Mouse (Mus musculus) cortical plate, adult 2 months (tissue): ENCODE results near the gene Csf2rb. TPM values are rescaled to one million over a fixed set of nuclear protein-coding genes. Genes with fewer than 3 reads are reported as not detected.
"Not testable (repeated sequence)": the region's sequence is repeated elsewhere in the genome, so short reads cannot be mapped to it uniquely, and the experiment has no call there.

Experiments
- H3K27ac ChIP-seq: fragments of 200-500 bp; 2 replicates; pipeline ENCODE4 v1.5.1; 2012; ENCODE audit warnings: low read length, control low read depth, inconsistent platforms; ENCODE audit not compliant: insufficient read depth
- H3K4me1 ChIP-seq: fragments of 200-500 bp; 2 replicates; pipeline ENCODE4 v1.6.1; 2011; ENCODE audit warnings: low read length; ENCODE audit not compliant: control insufficient read depth, insufficient read depth
- H3K4me3 ChIP-seq: fragments of 200-500 bp; 2 replicates; pipeline ENCODE4 v1.5.1; 2011; ENCODE audit warnings: mild to moderate bottlenecking, low read length, control low read depth; ENCODE audit not compliant: insufficient read depth
- CTCF ChIP-seq: fragments of 200-500 bp; IDR thresholded peaks from 2 replicates; pipeline ENCODE4 v1.5.1; 2011; ENCODE audit warnings: mild to moderate bottlenecking, control low read depth, low read length; ENCODE audit not compliant: insufficient read depth; ENCODE audit errors: extremely low read depth
- POLR2A ChIP-seq: fragments of 200-500 bp; IDR thresholded peaks from 2 replicates; pipeline ENCODE4 v1.6.1; 2011; ENCODE audit warnings: mild to moderate bottlenecking, low read length, control low read depth; ENCODE audit not compliant: insufficient read depth; ENCODE audit errors: extremely low read depth
- polyA plus RNA-seq: library from polyadenylated mRNA; depleted of rRNA; stranded (reverse); fragments of >200 nt; gene quantifications from 2 replicates; pipeline ENCODE4 v1.2.3, GENCODE M21; 2012; rRNA removed

The Csf2rb gene
- 1.2 and 1.8 TPM in 2 replicates for polyA plus RNA-seq

DNA sequence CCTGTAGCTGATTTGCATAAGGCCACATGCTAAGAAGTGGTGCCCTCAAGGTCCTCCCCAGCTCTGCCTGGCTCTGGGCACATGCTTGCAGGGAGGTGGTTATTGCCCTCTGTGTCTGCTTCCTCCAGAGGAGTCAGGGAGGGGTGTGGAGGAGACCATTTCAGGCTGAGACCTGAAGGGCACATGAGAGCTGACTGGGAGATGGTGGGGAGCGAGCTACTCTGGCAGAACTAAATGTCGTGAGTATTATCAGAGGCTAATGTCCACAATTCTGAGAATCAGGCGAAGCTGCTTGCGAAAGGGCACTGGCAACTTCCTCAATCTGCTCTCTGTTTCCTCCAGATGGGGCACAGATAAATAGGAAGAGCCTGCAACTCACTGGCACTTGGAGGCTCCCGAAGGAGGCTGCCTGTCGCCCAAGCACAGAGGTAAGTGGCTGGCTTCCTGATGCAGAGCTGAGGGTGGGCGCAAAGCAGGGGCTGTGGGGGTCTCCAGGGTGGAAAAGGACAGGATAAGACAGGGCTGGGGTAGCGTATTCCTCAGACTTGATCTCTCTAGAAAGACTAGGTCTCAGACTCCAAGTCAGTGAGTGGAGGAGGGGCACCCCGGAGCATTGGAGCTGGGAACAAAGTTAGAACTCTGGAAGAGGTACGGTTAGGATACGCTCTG lies at the start of gene Csf2rb:
Gene Csf2rb (plus strand): TSS at position 82 of the 669 bp plus-strand sequence.
- H3K4me3 ChIP-seq: no peak within 1 kb of the TSS
- TF ChIP-seq CTCF: no peak
- TF ChIP-seq POLR2A: no peak
- no peak within 1 kb of the TSS for H3K27ac ChIP-seq
- no peaks in the 10 kb centered on the region for H3K4me1 ChIP-seq

GRCm38 (mm10) chr15:78278308-78278707 lies 47.2 kb upstream of the Csf2rb start:
- TF ChIP-seq CTCF: no peak
- TF ChIP-seq POLR2A: no peak
- H3K4me1 ChIP-seq: no peaks in the 10 kb centered on the region
- no peak overlapping the region for H3K27ac ChIP-seq
- no peak overlapping the region for H3K4me3 ChIP-seq

DNA sequence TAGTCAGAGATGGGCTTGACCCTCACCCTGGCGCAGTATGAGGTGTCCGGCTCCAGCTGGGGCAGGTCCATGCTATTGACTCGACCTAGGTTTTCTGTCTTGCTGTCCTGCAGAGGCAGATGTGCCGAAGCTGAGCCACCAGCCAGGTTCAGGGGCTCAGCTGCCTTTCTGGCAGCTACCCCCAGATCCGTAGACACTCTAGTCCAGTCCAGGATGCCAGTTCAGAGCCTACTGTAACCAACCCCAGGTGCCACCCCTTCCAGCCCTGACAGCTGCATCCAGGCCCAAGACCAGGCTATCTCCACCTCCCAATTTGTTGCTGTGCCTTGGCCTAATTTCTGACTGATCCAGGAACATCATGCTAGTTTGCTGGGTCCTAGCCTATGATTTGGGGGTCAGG lies 37.6 kb upstream of the Csf2rb start:
- Histone ChIP-seq H3K27ac (no peak overlapping the region), H3K4me1 (no peaks in the 10 kb centered on the region), H3K4me3 (no peak overlapping the region)
- TF ChIP-seq CTCF: no peak
- TF ChIP-seq POLR2A: no peak

DNA sequence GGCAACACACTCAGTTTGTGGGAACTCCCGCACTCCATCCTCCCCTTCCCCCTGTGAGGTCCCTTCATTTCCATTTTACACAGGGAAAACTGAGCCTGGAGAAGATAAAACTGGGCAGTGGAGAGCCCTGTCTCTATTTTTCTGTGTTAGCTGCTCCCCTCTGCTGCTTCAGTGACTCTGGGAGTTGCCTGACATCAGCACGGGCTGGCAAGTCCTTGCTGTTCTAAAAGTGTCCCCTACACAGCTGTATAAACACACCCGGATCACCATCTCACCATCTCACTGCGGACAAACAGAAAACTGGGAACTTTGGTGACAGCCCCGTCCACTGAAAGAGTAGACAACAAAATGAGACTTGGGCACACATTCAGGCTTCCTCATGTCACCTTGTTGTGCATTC lies 35.8 kb upstream of the Csf2rb start:
- not testable (repeated sequence) for H3K27ac ChIP-seq, H3K4me3 ChIP-seq, H3K4me1 ChIP-seq

DNA sequence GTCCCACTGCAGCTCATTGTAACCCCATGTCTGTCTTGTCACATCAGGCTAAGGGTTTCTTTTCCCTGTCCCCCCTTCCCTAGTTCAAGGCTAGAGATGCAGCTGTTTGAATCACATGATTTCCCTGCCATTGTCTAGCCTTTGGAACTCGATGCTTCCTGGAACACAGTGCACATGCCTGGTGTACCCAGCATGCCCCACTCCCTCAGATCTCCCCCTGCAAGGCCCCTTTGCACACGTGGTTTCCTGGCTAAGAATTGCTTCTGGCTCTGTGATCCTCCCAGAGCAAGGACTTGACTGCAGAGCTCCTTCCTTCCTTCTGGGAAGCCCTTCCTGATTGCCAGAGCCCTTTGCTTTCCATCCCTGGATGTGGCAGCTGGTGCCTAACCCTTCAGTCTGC lies 32.3 kb upstream of the Csf2rb start:
- H3K27ac ChIP-seq, H3K4me1 ChIP-seq, H3K4me3 ChIP-seq: not testable (repeated sequence)

DNA sequence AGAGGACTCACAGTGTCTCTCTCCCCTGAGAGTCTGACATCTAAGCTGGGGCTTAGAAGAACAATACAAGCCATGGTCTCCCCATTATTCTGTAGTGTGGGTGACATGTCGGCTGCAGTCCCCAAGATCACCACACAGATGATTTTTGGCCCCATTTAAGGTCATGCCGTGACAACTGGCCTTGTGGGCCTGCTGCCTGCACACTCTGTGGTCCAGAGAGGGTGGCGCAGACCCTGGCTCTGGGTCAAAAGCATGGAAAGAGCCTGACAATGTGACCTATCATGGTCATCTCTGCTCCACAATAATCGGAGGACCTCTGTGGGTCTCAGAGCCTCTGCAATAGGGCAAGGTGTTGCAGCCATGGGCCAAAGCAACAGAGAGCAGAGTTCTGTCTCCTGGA lies 31.8 kb upstream of the Csf2rb start:
- no peak for TF ChIP-seq POLR2A
- TF ChIP-seq CTCF: no peak

DNA sequence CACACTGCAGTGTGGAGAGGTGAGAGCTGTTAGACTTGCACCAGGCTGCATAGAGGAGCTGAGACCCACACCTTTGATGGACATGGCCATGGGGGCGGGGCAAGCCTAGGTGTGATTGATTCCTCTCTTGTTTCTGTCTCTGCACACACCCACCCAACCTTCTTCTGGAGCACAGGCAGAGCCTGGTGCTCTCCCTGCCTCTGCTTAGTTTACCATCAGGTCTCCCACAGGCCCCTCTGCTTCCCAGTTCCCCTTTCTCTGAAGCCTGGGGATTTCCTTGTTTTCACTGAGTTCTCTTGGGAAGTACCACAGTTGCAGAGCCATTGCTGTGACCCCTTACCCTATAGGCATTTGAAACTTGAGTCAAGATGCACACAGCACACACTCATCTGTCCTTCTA lies 27.0 kb upstream of the Csf2rb start:
- Histone ChIP-seq H3K27ac (no peak overlapping the region), H3K4me1 (no peaks in the 10 kb centered on the region), H3K4me3 (no peak overlapping the region)
- no peak for TF ChIP-seq POLR2A
- no peak for TF ChIP-seq CTCF

More for the DNA sequence above, 31.8 kb upstream of the Csf2rb start:
- no peak overlapping the region for H3K4me3 ChIP-seq
- no peak overlapping the region for H3K27ac ChIP-seq
- H3K4me1 ChIP-seq: no peaks in the 10 kb centered on the region

GRCm38 (mm10) chr15:78299641-78300040 lies 25.9 kb upstream of the Csf2rb start:
- no peak overlapping the region for H3K27ac ChIP-seq
- H3K4me3 ChIP-seq: no peak overlapping the region
- H3K4me1 ChIP-seq: no peaks in the 10 kb centered on the region
- TF ChIP-seq CTCF: no peak
- no peak for TF ChIP-seq POLR2A

GRCm38 (mm10) chr15:78300773-78301172 lies 24.8 kb upstream of the Csf2rb start:
- no peak overlapping the region for H3K4me3 ChIP-seq
- H3K27ac ChIP-seq: no peak overlapping the region
- no peaks in the 10 kb centered on the region for H3K4me1 ChIP-seq
- no peak for TF ChIP-seq POLR2A
- TF ChIP-seq CTCF: no peak

DNA sequence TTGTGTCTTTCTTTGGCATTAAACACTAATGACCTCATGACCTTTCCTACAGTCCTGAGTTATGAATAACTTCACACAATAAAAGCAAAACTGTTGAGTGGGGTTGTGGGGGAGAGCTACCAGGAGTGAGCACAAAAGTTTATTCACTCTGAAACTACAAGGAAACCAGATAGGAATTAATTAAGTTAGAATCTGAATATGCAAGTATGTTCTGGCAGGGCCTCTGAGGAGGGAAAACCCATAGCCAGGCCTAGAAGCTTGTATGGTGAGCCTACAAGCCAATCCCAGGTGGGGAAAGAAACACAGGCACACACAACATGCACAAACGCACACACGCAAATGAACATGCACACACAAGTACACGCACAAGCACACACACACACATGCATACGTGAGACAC lies 22.8 kb upstream of the Csf2rb start:
- TF ChIP-seq CTCF (no peak), POLR2A (no peak)
- Histone ChIP-seq H3K4me1 (no peaks in the 10 kb centered on the region), H3K4me3 (no peak overlapping the region), H3K27ac (no peak overlapping the region)
